Mouse (Mus musculus): ENCODE measurements around the gene Fam186b.

The Fam186b gene

DNA sequence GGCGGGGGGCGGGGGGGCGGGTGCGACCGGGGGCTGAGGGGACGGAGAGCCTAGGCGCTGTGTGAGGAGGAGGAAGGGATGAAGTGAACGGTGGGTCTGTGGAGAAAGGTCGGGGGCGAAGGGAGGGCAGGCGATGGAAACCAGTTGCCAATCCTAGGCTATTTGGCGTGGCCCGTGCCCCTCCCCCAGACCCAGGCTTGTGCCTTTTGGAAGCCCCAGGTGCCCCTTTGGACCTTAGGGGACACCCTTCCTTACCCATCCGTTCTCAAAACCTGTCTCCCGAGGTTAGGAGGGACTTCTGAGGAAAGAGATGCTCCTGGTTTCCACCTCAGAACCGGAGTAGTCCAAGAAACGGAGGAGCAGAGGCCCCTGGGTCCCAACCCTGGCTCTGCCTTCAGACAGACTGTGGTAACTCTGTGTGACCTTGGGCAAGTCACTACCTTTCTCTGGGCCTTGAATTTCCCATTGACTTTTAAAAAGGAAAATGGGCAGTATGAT is at the start of gene Fam186b:
Fam186b (minus strand) TSS at position 405 of the 498 bp plus-strand sequence.
- no peak for DNase-seq (ENCODE audit: low spot score)

DNA sequence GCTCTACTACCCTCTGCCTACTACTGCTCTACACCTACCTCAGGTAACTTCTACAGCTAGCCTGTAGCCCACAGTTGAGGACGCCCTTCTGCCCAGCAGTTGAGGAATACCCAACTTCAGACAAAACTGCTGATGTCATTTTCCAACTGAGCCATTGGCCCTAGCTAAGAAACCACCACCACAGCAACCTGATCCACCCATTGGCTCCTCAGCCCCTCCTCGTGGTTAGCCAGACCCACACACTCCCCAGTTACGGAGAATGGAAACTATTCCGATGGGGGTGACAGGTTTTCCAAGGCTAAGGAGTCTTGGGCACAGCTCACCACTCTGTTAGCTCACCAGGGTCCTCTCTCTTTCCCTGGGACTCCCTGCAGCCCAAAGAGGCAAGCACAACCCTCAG is 49.3 kb upstream of the Fam186b start:
- no peak for DNase-seq (ENCODE audit: low spot score)

DNA sequence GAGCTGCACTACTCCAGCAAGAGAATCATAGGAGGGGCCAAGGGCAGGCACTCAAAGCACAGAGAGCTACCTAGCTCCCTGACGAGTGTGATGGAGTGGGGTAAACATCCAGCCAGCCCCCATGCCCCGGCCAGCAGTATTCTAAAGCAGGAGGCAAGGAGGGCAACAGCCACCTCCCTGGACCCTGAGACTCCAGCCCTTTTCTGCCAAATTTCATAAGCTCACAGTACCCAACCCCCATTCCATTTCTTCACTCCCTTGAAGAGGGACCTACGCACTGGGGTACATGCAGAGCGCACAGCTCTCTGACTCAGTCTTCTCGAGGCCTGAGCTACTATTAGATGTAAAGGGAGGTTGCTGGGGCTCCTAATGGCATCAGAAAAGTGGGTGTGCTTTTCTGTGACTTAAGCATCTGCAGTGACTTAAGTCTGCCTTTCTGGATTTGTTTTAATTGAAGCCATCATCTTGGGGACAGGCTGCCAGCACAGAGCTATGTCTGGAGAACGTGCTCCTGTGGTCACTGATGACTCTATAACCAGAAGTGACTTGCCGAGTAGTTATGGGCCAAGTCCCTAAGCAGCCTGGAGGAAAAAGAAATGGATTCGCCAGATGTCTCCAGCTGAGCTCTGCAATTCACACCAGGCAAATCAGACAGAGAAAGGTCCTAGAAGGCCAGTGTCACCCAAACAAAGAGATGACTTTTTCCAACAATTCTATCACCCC is 48.6 kb upstream of the Fam186b start:
- no peak for DNase-seq (ENCODE audit: low spot score)

DNA sequence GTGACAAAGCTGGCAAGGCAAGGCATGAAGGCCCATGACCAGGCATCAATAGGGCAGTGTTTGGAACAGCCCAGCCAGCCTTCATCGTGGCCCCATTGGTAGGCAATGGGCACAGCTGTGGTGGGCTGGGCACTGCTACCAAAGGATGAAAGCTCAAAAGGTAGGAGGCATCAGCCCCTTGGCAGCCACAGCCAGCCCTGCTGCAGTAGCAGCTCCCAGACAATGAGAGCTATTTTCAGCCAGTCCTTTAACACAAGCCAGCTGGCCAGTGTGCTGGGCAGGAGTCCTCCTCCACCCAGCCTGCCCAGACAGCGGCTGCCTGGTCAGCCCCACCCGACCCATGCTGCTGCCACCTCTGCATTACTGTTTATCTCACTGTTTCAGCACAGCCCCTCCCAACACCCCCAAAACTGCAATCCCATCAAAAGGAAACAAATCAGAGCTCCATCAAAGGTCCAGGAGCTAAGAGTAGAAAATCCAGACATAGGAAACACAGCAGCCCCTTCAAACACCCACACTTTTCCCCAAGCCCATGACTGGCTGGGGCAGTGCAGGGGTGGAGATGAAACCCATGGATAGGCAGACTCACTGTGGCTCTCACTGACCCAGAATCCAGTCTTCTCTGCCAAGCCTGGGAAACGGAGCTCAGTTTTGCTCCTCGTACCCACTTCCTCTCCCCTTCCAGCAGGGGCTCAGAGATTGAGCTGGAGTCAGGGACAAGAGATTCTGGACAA is 47.9 kb upstream of the Fam186b start:
- no peak for DNase-seq (ENCODE audit: low spot score)

- DNase-seq (ENCODE audit: low spot score): no peak
These were observed 46.7 kb upstream of the Fam186b start for GRCm38 (mm10) chr15:99342194-99342981.

DNA sequence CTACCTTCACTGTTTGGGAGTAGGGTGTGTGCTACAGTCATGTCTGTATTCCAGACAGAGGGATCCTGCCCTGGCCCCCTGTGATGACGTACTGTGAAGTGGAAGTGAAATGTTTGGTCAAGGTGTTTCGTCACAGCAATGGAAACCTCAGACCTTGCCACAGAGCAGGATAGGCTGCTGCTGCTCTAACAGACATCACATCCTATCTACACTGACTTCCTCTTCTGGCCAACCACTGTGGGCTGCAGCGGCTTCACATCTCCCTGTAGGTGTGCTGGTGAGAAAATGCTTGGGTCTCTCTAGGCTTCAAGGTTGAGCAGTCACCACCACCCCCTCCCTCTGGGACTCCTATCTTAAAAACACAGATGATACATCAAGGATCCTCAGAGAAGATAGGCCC is 45.4 kb upstream of the Fam186b start:
- peak; percentile 82 for DNase-seq (ENCODE audit: low spot score)

DNA sequence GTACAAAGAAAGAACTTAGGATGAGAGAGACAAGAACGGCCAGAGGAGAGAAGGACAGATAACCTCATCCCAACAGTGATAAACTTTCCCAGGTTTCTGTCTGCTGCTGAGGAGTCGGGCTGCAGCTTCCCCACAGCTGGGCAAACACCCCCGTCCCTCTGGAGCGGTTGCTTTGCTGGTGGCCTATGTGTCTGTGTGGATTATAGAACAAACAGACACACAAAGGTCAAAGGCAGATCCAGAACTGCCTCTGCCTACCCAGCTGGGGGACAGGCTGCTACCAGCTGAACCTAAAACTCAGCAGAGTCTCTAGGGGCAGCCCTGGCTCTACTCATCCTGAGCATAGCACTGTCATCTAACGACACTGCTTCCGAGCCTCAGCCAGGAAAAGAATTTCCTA is 44.0 kb upstream of the Fam186b start:
- DNase-seq (ENCODE audit: low spot score): no peak

DNA sequence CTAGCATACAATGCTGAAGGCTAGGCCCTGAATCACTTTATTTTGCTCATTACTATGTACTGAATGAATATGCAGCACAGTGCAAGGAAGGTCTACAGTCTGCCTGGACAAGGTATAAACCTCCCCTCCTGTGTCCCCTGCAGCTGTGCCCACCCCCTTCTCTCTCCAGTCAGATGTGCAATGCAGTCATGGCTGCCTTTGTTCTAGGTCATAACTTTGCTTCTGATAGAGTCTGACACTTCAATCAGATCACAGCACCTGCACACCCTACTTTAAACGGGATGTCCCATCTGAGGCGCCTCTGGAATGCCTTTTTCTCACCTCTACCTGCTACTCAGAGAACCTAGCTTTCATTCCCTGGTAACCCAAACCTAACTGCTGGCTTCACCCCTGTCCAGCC is 43.2 kb upstream of the Fam186b start:
- DNase-seq (ENCODE audit: low spot score): no peak

GRCm38 (mm10) chr15:99335801-99336320 is 40.2 kb upstream of the Fam186b start:
- peak; percentile 47 for DNase-seq (ENCODE audit: low spot score)

DNA sequence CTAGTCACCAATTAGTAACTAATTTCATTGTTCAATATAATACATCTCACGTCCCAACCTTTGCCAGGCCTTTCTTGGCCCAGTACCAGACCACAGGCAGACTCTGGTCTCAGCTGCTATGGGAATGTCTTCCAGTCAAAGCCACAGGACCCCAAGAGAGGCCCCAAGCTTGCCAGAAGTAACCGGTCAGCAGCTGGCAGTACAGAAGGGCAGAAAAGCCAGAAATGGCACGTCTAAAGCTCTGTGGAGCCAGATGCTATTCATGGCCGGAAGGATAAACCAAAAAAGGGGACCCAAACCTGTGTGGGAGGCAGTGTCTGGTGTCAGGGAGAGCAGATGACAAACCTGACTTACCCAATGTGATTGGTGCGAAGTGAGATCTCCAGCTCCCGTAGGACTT is 38.8 kb upstream of the Fam186b start:
- DNase-seq (ENCODE audit: low spot score): no peak

DNA sequence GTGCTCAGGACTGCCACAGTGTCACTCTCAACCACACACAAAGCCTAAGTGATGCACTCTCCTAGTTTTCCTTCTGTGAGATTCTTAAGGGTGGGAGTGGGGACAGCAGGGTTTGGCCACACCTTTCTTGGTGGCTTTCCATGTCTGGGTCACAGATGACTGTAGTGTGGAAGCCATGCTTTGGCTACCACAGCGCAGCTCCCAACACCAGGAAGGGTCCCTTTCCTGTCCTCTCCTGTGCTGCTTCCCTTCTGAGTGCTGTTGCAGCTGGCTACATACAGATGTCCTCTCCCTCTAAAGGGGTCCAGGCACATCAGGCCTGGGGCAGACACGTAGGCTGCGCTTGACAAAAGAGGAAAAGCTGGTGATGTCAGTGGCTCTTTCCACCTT is 38.0 kb upstream of the Fam186b start:
- no peak for DNase-seq (ENCODE audit: low spot score)

- peak; percentile 87 for DNase-seq (ENCODE audit: low spot score)
These were observed 37.4 kb upstream of the Fam186b start for GRCm38 (mm10) chr15:99332921-99333675.

DNA sequence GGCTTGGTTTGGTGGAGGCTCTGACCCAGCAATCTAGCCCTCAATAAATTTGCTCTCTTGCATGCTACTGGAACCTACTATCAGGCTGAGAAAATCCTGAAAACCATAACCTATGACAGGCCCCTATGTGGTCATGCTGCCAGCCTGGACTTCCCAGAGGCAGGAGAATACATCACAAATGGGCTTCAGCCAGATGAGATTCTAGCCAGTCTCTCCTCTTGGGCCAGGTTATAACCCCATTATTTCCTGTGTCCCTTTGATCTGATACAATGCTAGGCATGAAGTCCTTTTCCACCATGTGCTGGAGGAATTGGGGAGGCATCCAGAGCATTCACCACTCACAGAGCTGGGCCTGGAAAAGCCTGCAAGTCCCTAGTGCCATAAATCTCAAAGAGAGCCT is 36.4 kb upstream of the Fam186b start:
- no peak for DNase-seq (ENCODE audit: low spot score)

GRCm38 (mm10) chr15:99331341-99331740 is 35.7 kb upstream of the Fam186b start:
- DNase-seq (ENCODE audit: low spot score): no peak

GRCm38 (mm10) chr15:99330324-99330723 is 34.6 kb upstream of the Fam186b start:
- DNase-seq (ENCODE audit: low spot score): no peak

DNA sequence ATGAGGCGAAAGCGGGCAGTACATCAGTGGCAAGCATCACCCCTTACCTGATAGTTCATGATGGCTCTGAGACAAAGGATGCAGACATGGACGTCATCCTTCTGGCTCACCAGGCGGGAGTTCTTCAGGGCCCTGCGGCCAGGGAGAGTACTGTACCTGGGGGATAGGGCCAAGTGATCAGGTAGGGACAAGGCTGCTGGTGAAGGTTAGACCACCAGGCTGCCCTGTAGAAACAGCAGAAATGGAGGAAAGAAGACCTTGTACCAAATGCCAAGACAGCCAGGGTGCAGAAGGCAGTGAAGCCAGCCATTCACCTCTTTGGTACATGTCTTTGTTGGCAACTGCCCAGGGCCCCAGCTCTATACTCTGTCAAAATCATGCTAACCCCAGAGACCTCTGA is 32.3 kb upstream of the Fam186b start:
- DNase-seq (ENCODE audit: low spot score): no peak

- DNase-seq (ENCODE audit: low spot score): peak; percentile 60
These were observed 31.3 kb upstream of the Fam186b start for GRCm38 (mm10) chr15:99326959-99327358.

- no peak for DNase-seq (ENCODE audit: low spot score)
These were observed 30.7 kb upstream of the Fam186b start for GRCm38 (mm10) chr15:99326407-99326806.

DNA sequence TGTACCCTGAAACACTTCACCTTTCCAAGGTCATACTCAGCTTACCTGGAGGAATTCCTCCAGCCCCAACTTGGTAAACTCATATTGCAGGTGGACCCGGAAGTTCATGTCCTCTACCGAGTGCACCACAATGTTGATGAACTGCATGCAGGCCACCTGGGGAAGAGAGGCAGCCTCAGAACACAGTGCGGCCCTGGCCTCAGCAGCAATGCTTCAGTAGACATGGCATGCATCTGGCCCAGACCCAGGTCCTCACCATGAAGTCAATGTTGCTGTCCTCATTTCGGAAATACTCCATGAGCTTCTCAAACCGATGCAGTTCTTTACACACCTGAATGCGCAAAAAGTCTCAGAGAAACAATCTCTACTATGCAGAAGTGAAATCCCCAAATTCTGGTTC is 29.9 kb upstream of the Fam186b start:
- DNase-seq (ENCODE audit: low spot score): no peak

DNA sequence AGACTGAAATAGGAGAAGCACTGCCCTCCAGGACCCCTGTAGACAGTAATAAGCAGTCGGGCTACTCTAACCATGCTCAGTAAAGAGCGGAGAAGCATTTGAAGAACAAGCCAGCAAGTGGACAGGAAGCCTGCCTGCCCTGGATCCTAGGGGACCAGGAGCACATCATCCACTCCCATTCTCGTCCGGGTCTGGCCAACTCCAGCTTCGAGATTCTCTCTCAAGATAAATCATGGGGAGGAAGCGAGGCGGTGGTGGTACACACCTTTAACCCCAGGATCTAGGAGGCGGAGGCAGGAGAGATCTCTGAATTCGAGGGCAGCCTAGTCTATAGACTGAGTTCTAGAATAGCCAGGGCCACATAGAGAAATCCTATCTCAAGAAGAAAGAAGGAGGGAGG is 28.5 kb upstream of the Fam186b start:
- no peak for DNase-seq (ENCODE audit: low spot score)

DNA sequence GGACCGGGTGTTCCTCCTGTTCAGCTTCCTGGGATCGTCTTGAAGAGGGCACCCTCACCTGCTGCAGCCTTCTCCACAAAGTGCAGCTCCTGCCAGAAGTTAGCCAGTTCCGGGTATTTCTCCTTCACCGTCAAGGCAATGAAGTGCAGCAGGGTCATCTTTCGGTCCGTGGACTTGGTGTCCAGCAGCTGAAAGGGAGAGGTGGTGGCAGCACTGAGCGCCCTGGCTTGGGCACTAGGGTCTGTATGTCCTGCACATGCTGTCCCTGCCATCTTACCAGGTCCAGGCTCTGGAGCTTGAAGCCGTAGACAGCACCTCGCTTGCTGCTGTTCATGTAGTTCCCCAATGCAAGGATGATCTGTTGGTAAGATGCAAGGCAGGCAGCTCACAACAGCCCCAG is 25.3 kb upstream of the Fam186b start:
- no peak for DNase-seq (ENCODE audit: low spot score)

GRCm38 (mm10) chr15:99320168-99320674 is 24.5 kb upstream of the Fam186b start:
- DNase-seq (ENCODE audit: low spot score): no peak

Measured in T-cell, adult 2 months (primary cell).